Mouse (Mus musculus) left cerebral cortex, postnatal 14 days (tissue): ENCODE measurements at regions not wholly inside any gene's neighbourhood (a gene's known extent, or its start where the extent isn't known, plus 50 kb on each side); places are given as distances from the start of the nearest gene placed in this dataset.
A peak's percentile ranks its signal among the peaks of the same experiment; 100 is the strongest.
"Not testable (repeated sequence)": the region's sequence is repeated elsewhere in the genome, so short reads cannot be mapped to it uniquely, and the experiment has no call there.

Source experiments
- DNase-seq, 2 experiments: peaks; one replicate each; pipeline ENCODE4 v3.0.0; 2021 to 2022; ENCODE audit warnings: low spot score in 2 of 2, mixed read lengths in 1 of 2
- intact Hi-C: fragments of 180-260 bp; cut with DNase I; formaldehyde crosslinking; loops from one replicate; pipeline ENCODE4 v1.15.1; 2025

DNA sequence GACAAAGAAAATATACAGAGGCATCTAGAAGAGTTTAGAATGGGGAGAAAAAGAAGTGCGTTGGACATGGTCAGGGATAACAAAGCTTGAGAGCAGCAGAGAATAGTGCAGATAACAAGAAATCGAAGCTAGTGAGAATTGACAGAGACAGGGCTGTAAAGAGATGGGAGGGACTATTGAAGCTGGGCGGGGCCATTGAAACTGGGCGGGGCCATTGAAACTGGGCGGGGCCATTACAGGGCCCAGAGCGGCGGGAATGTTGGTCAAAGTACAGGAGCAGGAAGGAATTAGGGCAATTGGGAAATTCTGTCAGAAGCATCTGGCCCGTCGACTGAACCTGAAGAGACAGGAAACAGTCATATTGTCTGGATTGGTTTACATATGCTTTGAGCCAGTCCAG, 243.3 kb upstream of the Srek1ip1 start:
- no peak for DNase-seq
- intact Hi-C loops: no loop called here

- no peak for DNase-seq
- intact Hi-C loops: no loop called here
Observed at GRCm38 (mm10) chr13:104553329-104553728, 239.0 kb upstream of the Srek1ip1 start.

GRCm38 (mm10) chr13:104556609-104557008, 235.7 kb upstream of the Srek1ip1 start:
- DNase-seq, intact Hi-C loops: not testable (repeated sequence)

DNA sequence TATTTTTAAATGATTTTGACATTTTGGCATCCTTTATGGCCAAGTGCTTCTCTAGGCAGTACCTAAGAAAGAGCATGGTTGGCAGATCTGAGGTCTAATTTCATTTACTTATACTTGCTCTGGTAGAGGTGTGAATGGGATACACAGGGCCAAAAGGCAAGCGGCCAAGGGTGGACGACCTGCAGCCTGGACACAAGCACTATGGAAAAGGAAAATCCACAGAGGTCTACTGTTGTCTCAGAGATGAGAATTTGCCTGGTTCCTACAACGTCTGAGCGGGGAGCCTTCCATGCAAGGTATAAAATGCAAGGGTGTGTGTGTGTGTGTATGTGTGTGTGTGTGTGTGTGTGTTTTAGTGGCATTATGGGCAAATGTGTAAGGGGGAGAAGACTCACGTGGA, 232.4 kb upstream of the Srek1ip1 start:
- no peak for DNase-seq
- intact Hi-C loops: no loop called here

DNA sequence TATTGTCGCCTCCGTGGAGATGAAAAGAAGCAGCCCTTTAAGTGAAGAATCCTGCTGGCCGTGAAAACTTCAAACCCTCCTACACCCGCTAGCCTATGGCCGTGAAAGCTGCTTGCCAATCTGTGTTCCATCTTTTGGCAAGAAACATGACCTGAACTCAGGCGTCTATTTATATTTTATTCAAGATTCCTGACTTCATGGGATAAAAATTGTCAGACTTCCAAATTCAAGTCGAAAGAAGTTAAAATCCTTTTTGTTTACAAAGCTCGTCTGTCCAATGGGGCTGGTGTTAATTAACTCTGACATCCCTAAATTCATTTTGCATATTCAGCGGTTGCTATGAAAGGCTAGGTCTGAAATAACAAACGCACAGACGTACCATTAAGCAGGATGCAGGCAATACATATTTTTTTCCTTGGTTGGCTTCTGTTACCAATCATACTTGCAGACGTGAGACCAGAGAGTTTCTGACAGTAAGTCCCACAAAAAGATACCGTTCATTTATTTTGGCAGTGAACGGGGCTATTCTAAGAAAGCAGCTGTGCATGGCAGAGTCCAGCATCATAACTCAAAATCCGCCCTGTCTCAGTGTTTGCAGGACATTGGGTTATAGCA, 231.7 kb upstream of the Srek1ip1 start:
- intact Hi-C loops: no loop called here
- DNase-seq: no peak

- intact Hi-C loops: no loop called here
- DNase-seq: no peak
Observed at GRCm38 (mm10) chr13:104562536-104562935, 229.7 kb upstream of the Srek1ip1 start.

DNA sequence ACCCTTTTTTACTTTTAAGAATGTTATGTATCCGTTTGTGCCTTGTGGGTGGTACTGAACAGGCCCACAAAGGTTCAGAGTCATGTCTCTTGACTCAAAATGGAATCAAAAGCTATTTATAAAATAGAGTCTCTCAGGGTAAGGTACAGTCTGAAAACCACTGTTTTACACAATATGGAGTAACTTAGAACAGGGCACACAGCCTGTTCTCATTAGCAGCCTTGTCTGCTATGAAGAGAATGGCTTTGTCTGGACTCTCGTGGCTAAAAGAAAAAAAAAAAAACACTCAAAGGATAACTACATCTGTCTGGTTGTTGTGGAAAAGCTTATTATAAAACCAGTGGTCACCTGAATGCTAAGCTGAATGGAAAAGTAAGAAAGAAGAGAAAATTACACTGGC, 229.3 kb upstream of the Srek1ip1 start:
- no peak for DNase-seq
- intact Hi-C loops: no loop called here

- intact Hi-C loops: no loop called here
- DNase-seq: no peak
Observed at GRCm38 (mm10) chr13:104563889-104564288, 228.4 kb upstream of the Srek1ip1 start.

- DNase-seq: no peak
- intact Hi-C loops: no loop called here
Observed at GRCm38 (mm10) chr13:104569765-104570164, 222.5 kb upstream of the Srek1ip1 start.

DNA sequence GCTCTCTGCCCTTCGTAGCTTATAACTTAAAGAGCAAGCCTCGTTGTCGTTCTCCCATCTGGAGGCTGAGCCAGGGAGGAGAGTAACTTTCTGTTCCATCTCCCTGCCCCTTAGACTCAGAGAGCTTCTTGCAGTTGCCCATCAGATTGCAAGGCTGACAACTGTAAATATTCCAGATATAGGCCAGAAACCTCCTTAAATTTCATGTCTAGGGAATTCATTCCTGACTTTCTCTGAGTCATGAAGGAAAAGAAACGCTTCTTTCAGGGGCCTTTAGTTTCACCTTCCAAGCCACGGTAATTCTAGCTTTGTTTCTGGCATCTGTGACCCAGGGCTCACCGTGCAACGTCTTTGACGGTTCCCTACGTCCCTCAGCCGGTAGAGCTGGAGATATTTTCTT, 220.0 kb upstream of the Srek1ip1 start:
- intact Hi-C loops: no loop called here
- no peak for DNase-seq

DNA sequence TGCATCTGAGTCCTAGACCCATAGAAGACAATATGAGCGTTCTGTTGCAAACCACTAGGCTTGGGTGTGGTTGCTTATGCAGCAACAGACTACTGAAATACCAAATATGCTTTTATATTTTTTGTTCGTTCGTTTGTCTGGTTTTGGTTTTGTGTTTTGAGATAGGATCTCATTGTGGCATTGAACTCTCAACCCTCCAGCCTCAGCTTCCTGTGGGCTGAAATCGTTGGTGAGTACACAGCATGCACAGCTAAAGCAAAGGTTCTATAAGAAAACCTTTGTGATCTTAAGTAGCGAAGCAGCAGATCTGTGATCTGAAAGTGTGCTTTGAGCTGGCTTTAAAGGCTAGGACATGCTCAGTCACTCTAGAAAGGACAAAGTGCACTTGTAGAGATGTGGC, 217.9 kb upstream of the Srek1ip1 start:
- DNase-seq: no peak
- intact Hi-C loops: no loop called here

DNA sequence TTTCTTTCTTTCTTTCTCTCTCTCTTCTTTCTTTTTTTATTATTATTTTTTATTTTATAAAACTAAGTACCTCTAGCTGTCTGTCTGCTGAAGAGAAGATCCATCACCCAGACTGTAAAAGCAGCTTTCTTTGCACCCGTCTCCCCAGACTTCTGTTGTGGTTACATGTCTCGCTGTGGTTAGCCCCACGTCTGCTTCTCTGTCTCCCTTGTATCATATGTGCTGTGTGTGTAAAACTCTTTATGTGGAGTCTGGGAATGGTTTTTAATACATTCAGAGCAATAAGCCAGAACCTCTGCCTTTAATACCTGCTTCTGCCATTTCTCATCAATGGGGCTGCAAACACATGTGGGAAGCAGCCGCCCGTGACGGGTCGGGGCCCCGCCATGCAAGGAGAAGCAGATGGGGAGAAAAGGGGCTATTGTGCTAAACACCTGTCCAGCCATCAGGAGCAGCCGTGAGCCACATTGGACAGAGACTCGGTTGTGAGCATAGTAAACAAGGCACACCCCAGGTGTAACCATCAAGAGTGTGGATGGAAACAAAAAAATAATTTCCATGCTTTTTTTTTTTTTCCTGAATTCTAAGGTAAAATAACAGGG, 216.0 kb upstream of the Srek1ip1 start:
- intact Hi-C loops: no loop called here
- no peak for DNase-seq

DNA sequence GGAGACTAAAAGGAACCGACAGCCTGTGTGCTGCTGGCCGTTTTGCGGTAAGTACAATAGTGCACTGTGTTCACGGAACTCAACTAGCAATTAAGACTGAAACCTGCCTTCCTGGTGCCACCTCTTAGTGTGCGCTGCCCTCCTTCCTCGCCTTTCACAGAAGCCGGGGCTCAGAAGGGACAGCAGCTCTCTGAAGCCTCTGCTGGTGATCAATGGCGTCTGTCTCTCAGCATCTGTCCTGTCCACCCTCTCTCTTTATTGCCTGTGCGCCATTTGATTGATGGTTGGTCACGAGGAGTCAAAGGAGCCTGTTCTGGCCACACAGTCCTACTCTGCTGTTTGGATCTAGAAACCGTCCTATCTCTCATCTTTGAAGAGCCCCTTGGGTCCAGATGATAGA, 214.4 kb upstream of the Srek1ip1 start:
- intact Hi-C loops: no loop called here
- DNase-seq: no peak

GRCm38 (mm10) chr13:104580686-104581350, 211.5 kb upstream of the Srek1ip1 start:
- intact Hi-C loops: no loop called here
- peak in 1 of 2 experiments; percentile 27 for DNase-seq
